Mouse (Mus musculus): ENCODE data around the gene Akap2.

The Akap2 gene

DNA sequence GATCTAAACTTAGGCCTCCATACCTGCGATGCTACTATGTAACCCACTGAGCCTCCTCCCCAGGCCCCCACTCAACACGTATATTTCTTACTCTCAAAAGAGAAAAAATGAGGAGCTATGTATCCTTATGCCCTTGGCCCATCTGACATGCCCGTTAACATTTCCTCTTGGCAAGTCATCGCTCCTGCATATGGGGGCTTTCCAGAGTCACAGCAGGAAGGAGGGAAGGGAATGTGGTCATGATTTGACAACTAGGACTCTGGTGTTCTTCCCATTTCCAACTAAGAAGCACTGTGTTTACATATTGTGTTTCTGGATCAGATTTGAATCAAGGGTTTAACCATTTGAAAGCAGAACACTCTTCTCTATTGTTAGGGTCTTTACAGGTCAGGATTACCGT lies 15.9 kb upstream of the Akap2 start:
- DNase-seq (ENCODE audit: low spot score in 2 of 2): no peak

GRCm38 (mm10) chr4:57703574-57704470 lies 13.6 kb upstream of the Akap2 start:
- no peak for DNase-seq (ENCODE audit: low spot score in 2 of 2)

DNA sequence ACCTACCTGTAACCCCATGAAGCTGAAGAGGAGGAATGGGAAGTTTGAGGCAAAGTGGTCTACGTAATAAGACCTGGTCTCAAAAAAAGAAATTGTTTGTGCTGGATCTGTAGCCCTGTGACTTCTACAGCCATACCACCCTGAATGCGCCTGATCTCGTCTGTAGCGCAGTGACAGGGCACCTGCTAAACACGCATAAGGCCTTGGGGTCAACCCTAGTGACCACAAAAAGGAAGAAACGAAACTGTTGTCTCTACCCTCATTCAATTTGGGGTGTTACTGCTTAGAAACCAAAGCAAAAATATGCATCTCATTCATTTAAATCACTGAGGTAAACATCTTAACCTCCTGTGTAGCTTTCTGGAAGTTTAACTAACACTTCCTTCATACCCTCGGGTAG lies 12.9 kb upstream of the Akap2 start:
- no peak for DNase-seq (ENCODE audit: low spot score in 2 of 2)

DNA sequence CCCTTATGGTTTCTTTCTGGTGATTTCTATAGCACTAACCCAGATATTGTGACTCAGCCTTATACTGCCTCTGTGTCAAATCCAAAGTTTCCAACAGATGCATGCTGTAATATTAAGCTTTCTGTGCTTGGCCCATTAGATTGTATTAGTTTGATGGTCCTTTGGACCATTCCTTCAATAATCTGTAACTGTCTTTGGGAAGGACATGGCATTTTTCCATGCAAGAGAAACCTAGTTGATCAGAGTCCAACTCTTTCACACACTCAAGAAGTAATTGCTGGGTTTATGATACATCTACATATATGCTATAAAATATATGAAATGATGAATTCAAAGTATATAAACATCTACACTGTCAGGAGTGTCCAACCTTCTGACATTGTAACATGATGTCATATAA lies 1.6 kb upstream of the Akap2 start:
- DNase-seq (ENCODE audit: low spot score in 2 of 2): no peak

DNA sequence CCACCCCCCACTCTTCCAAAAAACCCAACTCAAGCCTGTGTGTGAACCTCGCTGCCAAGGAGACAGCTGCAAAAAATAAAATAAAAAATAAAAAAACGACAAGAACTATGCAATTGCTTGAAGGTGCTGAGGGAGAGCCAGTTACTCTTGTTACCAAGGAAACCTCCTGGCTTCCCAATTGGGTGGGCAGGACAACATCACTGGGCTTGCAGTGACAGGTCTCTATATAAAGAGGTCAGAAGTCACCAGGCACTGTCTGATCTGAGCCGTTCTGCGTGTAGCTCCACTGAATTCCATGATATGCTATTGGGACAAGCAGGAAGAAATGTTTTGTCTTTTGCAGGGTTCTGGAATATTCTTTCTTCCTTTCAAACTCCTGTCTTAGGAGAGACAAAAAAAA lies 722 bp upstream of the Akap2 start:
- no peak for DNase-seq (ENCODE audit: low spot score in 2 of 2)

- DNase-seq (ENCODE audit: low spot score in 2 of 2): no peak
These were observed 1.9 kb downstream of the Akap2 start for GRCm38 (mm10) chr4:57719370-57719769.

DNA sequence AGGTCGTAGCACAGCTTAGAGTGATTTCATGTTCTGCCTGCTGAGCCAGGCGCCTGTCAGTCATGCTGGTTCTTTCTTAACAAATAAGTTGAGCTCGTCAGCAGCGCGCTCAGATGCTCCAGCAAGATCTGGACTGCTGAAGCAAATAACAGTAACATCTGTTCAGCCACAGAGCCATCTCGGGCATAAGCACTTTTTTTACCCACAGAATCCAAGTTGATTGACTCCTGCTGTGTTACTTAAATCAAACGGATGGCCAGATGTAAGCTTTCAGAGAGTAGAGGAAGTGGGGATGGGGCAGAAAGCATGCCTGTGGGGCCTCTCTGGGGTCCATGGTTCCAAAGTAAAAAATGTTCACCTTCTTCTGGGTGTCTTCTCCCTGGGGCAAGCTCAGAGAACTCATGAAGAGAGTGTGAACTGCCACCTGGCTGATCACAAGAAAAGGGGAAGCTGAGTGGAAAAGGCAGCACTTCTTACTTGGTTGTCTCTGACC lies 3.5 kb downstream of the Akap2 start:
- no peak for DNase-seq (ENCODE audit: low spot score in 2 of 2)

- no peak for DNase-seq (ENCODE audit: low spot score in 2 of 2)
These were observed 4.8 kb downstream of the Akap2 start for GRCm38 (mm10) chr4:57722296-57722695.

DNA sequence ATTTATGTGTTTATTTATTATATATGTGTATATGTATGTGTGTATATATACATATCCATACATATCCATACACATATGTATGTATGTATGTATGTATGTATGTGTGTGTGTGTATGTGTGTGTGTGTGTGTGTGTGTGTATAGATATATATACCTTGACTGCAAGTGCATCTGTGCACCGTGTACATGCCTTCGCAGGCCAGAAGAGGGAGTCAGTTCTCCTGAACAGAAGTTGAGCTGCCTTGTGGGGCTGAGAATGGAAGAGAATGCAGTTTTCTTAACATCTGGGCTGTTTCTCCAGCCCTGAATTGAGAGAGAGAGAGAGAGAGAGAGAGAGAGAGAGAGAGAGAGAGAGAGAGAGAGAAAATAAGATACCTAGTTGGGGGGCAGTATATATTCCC lies 6.2 kb downstream of the Akap2 start:
- DNase-seq (ENCODE audit: low spot score in 2 of 2): no peak

- DNase-seq (ENCODE audit: low spot score in 2 of 2): no peak
These were observed 8.1 kb downstream of the Akap2 start for GRCm38 (mm10) chr4:57725569-57725968.

GRCm38 (mm10) chr4:57728611-57729183 lies 11.2 kb downstream of the Akap2 start:
- DNase-seq (ENCODE audit: low spot score in 2 of 2): no peak

GRCm38 (mm10) chr4:57730047-57730446 lies 12.6 kb downstream of the Akap2 start:
- DNase-seq (ENCODE audit: low spot score in 2 of 2): no peak

DNA sequence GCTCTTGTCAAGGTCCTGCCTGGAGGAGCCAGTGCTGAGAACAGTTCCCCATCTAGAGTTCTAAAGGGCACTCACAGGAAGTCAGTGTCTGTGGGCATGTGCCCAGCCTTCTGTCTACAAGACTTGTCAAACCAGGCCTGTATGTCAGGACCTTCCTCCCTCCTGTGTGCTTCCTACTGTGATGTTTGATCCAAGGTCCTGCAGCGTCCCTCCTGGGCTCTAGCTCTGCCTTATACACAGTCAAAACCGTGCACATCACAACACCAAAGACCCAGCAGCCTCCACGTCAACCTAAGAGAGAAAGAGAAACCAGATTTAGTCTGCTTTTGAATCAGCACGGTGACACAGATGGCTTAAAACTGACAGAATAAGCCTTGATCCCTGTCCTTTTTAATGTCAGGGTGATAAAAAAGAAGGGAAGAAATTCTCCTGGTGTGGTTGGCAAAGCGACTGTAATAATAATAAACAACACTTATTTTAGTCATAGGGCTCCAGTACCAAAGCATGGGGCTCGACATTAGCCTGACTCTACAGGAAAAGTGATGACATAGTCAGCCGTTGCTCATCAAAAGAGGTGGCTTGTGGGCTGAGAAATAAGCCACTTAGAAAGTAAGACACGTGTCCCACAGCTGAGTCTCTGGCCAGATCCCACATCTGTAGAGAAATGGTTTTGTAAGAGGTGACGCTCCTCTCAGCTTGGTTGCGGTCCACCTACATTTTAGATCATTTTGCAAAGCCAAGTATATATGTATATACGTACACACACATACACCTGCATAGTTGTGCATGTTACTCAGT lies 13.5 kb downstream of the Akap2 start:
- no peak for DNase-seq (ENCODE audit: low spot score in 2 of 2)

- no peak for DNase-seq (ENCODE audit: low spot score in 2 of 2)
These were observed 14.9 kb downstream of the Akap2 start for GRCm38 (mm10) chr4:57732351-57732750.

- no peak for DNase-seq (ENCODE audit: low spot score in 2 of 2)
These were observed 16.0 kb downstream of the Akap2 start for GRCm38 (mm10) chr4:57733445-57733844.

- DNase-seq (ENCODE audit: low spot score in 2 of 2): no peak
These were observed 18.0 kb downstream of the Akap2 start for GRCm38 (mm10) chr4:57735426-57735825.

- peak in 1 of 2 experiments; percentile 25 for DNase-seq (ENCODE audit: low spot score in 2 of 2)
These were observed 21.5 kb downstream of the Akap2 start for GRCm38 (mm10) chr4:57738856-57739552.

GRCm38 (mm10) chr4:57743325-57743929 lies 26.0 kb downstream of the Akap2 start:
- DNase-seq (ENCODE audit: low spot score in 2 of 2): no peak

DNA sequence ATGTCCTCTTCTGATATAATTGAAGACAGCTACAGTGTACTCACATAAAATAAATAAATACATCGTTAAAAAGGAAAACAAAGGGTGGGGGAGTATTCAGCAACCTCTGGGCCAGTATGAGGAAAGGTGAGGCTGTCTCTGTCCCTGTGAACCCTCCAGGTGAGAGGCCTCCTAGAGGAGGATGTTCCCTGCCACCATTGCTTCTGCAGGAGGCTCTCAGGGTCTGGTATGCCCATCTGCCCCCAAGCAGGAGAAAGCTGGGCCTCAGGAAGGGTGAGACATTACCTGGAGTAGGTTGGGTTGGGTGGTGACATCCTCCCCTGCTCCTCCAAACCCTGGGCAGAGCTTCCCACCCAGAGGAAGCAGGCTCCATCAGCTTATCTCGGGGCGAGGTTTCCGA lies 33.2 kb downstream of the Akap2 start:
- DNase-seq (ENCODE audit: low spot score in 2 of 2): no peak

DNA sequence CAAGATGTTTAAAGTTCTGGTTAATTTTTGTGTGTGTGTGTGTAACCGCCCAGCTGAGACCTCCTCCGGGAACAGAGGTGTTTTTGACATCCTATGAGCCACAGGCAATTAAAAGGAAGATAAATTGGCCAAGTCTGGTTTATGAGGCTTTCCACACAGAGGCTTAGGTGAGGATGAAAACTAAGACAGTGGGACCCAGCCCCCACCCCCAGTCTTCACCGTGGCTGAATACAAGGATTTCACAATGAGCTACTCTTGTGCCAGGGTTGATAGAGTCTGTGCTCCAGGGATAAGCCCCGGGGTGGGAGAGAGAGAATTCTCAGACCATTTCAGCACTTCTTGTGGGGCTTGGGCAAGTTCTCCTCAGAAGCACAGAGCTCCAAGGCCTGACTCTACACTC lies 33.6 kb downstream of the Akap2 start:
- no peak for DNase-seq (ENCODE audit: low spot score in 2 of 2)

- DNase-seq (ENCODE audit: low spot score in 2 of 2): no peak
These were observed 34.1 kb downstream of the Akap2 start for GRCm38 (mm10) chr4:57751566-57751965.

All from heart, adult 9 months (tissue).